Mouse (Mus musculus) lung, embryonic 14.5 days (tissue): Measurements from ENCODE around the gene Nanog. TPM values are rescaled to one million over a fixed set of nuclear protein-coding genes. Genes with fewer than 3 reads are reported as not detected.
A peak's percentile ranks its signal among the peaks of the same experiment; 100 is the strongest.
"Not testable (repeated sequence)": the region's sequence is repeated elsewhere in the genome, so short reads cannot be mapped to it uniquely, and the experiment has no call there.

Experiments
- ATAC-seq: fragments of 200-750 bp; cut with Nextera tagmentation; 2 replicates; pipeline ENCODE4 v1.8.0; 2017; ENCODE audit warnings: mild to moderate bottlenecking, moderate TSS enrichment, moderate library complexity; ENCODE audit not compliant: insufficient read depth
- DNase-seq: peaks from one replicate; pipeline ENCODE4 v3.0.0-alpha.2; 2015
- H3K27ac ChIP-seq: fragments of 300-500 bp; sonication (generic); 2 replicates; pipeline ENCODE4 v1.5.1; 2014; ENCODE audit warnings: low read depth, mild to moderate bottlenecking, moderate library complexity
- H3K27me3 ChIP-seq: fragments of 300-500 bp; sonication (generic); 2 replicates; pipeline ENCODE4 v1.6.1; 2014; ENCODE audit warnings: low read length, control low read depth; ENCODE audit not compliant: insufficient read depth
- H3K36me3 ChIP-seq: fragments of 300-500 bp; sonication (generic); 2 replicates; pipeline ENCODE4 v1.6.1; 2014; ENCODE audit warnings: control low read depth; ENCODE audit not compliant: insufficient read depth
- H3K4me1 ChIP-seq: fragments of 300-500 bp; sonication (generic); 2 replicates; pipeline ENCODE4 v1.6.1; 2014; ENCODE audit warnings: antibody characterized with exemption, control low read depth; ENCODE audit not compliant: insufficient read depth
- H3K4me2 ChIP-seq: fragments of 300-500 bp; sonication (generic); 2 replicates; pipeline ENCODE4 v1.6.1; 2014; ENCODE audit warnings: mild to moderate bottlenecking
- H3K4me3 ChIP-seq: fragments of 300-500 bp; sonication (generic); 2 replicates; pipeline ENCODE4 v1.5.1; 2014; ENCODE audit warnings: low read depth, low read length
- H3K9ac ChIP-seq: fragments of 300-500 bp; sonication (generic); 2 replicates; pipeline ENCODE4 v1.6.1; 2014
- H3K9me3 ChIP-seq: fragments of 300-500 bp; sonication (generic); 2 replicates; pipeline ENCODE4 v1.6.1; 2016; ENCODE audit warnings: low read depth, low read length, control low read depth
- CTCF ChIP-seq: IDR thresholded peaks from 2 replicates; pipeline ENCODE4 v1.5.1; 2016; ENCODE audit warnings: antibody characterized with exemption, low read depth
- WGBS: fragments of 180-500 bp; shearing (Covaris S2); extraction: QIAGEN DNeasy Blood & Tissue Kit; methylation state at CpG from one replicate; pipeline ENCODE4 v1.1.7; 2014; 5-methylcytosine and 5-hydroxymethylcytosine counted together
- polyA plus RNA-seq: library from polyadenylated mRNA; unstranded; fragments of >200 nt; fragmentation: Nextera tagmentation; extraction: Ambion mirVana; gene quantifications from 2 replicates; pipeline ENCODE4 v1.2.1, GENCODE M21; 2014

Nanog gene
- polyA plus RNA-seq, 1 experiment from 2014 or later: 0.43 TPM

DNA sequence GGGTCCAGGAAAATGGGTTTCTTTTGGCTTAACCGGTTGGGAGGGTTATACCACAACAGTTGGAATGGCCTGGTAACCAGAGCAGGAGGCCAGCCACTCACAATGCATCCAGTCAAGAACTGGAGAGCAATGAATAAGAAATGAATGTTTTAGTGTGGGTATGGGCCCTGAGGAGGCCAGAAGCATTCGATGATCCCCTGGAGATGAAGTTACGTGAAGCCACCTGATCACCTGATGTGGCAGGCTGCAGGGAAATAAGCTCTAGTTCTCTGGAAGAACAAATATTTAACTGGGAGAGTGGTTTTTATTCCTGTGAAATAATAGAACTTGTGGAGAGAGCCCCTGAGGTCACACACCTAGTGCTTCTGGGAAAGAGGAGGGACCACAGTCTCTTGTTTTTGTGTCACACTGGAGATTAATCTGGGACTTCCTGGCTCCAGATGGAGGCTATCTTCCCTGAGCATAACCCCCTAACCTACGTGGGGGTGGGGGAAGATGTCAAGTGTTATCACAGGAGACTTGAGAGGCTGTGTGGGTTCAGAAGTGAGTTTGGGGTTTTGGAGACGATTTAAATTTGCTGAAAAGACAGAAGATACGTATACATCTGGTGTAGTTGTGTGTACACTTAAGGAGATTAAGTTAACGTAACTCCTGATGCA is 7.5 kb downstream of the Nanog start:
- Histone ChIP-seq H3K4me2 (no peak overlapping the region), H3K4me3 (no peak overlapping the region), H3K9me3 (no peaks in the 10 kb centered on the region), H3K27ac (no peak overlapping the region), H3K9ac (no peak overlapping the region), H3K27me3 (no peaks in the 10 kb centered on the region), H3K4me1 (no peaks in the 10 kb centered on the region), H3K36me3 (no peaks in the 10 kb centered on the region)
- ATAC-seq: no peak
- DNase-seq: no peak
- 41% methylated on average over 7 of the region's 7 CpGs for WGBS
- TF ChIP-seq CTCF: no peak

DNA sequence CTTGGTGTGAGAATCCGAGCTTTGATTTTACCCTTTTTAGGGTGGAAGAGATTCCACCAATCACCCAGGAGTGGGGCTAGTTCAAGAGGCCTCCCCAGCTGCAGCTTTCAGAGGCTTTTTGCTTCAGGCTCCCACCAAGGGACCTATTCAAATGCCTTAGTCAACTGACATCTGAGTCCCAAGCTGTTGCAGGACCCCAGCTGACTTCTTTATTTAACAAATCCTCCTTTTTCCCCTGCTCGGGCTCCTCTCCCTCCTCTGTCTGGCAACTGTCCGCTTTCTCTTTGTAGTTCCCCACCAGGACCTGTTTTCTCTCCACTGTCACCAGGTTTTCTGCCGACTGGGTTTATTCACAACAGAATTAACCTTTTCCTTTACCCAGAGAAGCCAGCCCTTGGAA is 8.6 kb downstream of the Nanog start:
- H3K9ac ChIP-seq: no peak overlapping the region
- TF ChIP-seq CTCF: no peak
- DNase-seq (no peak), ATAC-seq (no peak)
- H3K4me1 ChIP-seq: no peaks in the 10 kb centered on the region
- no peaks in the 10 kb centered on the region for H3K36me3 ChIP-seq
- no peaks in the 10 kb centered on the region for H3K9me3 ChIP-seq
- no peak overlapping the region for H3K4me3 ChIP-seq
- WGBS: 5% methylated on average over 4 of the region's 4 CpGs
- no peak overlapping the region for H3K27ac ChIP-seq
- H3K27me3 ChIP-seq: no peaks in the 10 kb centered on the region
- no peak overlapping the region for H3K4me2 ChIP-seq

DNA sequence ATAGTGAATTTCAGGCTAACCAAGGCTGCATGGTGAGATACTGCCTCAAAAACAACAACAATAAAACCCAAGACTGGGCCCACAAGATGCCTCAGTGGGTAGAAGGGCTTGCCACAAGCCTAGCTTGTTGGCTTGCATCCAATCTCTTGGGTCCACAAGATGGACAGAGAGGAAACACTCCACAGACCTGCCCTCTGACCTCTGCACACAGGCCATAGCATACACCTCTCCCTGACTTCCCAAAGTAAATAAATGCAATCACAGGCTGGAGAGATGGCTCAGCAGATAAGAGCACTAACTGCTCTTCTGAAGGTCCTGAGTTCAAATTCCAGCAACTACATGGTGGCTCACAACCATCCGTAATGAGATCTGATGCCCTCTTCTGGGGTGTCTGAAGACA is 10.9 kb downstream of the Nanog start:
- 63% methylated on average over 1 of the region's 1 CpGs for WGBS

DNA sequence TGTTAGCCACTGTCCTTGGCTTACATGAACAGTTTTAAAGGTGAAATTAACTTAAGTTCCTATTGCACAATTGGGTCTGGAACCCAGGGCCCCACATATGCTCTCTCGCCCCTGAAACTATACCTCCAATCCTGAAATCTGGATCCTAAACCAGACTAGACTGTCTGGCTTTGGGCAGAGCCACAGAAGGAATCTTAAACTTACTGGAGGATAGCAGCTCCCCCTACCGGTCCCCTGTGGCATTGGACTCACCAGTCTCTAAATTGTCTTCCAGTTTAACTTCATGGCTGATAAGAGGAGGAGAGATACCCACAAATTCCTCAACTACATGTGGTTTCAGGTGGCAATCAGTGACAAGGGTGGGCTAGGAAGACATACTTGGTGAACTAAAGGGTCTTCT is 12.7 kb downstream of the Nanog start:
- peak; percentile 76 for TF ChIP-seq CTCF
- no peak overlapping the region for H3K4me2 ChIP-seq
- DNase-seq: peak; percentile 83
- no peak overlapping the region for H3K4me3 ChIP-seq
- peak; percentile 66 for ATAC-seq
- H3K27ac ChIP-seq: no peak overlapping the region
- H3K27me3 ChIP-seq: no peaks in the 10 kb centered on the region
- no peak overlapping the region for H3K9ac ChIP-seq
- WGBS: 29% methylated on average over 2 of the region's 2 CpGs
- no peaks in the 10 kb centered on the region for H3K4me1 ChIP-seq
- H3K9me3 ChIP-seq: no peaks in the 10 kb centered on the region
- H3K36me3 ChIP-seq: no peaks in the 10 kb centered on the region

More for the DNA sequence above, 10.9 kb downstream of the Nanog start:
- not testable (repeated sequence) for H3K4me3 ChIP-seq, H3K27ac ChIP-seq, H3K27me3 ChIP-seq, ATAC-seq, H3K4me2 ChIP-seq, DNase-seq, H3K4me1 ChIP-seq, H3K9me3 ChIP-seq, H3K36me3 ChIP-seq, H3K9ac ChIP-seq

DNA sequence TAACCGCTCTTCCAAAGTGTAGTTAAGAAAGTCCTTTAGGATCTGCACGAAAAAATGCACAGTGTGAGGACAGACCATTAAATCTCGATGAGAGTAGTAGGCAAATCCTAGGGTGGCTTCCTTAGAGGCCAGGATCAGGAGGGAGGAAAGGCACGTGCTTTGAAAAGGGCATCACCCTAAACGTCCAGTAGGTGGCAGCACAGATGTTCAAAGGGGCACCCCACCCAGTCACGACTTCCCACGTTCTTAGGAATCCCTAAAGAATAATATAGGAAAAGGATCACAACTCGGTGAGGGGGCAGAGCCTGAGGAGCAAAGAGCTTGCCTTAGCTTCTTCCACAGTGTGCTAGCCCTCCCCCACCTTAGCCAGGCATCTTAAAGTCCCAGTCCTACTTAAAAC is 32.7 kb downstream of the Nanog start:
- Histone ChIP-seq H3K4me3 (no peak overlapping the region), H3K36me3 (no peaks in the 10 kb centered on the region), H3K4me1 (no peaks in the 10 kb centered on the region), H3K9me3 (no peaks in the 10 kb centered on the region), H3K4me2 (peak overlapping the region; percentile 43; the same call in 1 of the 2 replicates), H3K27me3 (peaks cover 3% of the 10 kb centered on the region; the same call in 1 of the 2 replicates), H3K9ac (no peak overlapping the region), H3K27ac (no peak overlapping the region)
- TF ChIP-seq CTCF: peak; percentile 88
- DNase-seq: peak; percentile 89
- peak; percentile 61 for ATAC-seq
- WGBS: 13% methylated on average over 8 of the region's 8 CpGs

DNA sequence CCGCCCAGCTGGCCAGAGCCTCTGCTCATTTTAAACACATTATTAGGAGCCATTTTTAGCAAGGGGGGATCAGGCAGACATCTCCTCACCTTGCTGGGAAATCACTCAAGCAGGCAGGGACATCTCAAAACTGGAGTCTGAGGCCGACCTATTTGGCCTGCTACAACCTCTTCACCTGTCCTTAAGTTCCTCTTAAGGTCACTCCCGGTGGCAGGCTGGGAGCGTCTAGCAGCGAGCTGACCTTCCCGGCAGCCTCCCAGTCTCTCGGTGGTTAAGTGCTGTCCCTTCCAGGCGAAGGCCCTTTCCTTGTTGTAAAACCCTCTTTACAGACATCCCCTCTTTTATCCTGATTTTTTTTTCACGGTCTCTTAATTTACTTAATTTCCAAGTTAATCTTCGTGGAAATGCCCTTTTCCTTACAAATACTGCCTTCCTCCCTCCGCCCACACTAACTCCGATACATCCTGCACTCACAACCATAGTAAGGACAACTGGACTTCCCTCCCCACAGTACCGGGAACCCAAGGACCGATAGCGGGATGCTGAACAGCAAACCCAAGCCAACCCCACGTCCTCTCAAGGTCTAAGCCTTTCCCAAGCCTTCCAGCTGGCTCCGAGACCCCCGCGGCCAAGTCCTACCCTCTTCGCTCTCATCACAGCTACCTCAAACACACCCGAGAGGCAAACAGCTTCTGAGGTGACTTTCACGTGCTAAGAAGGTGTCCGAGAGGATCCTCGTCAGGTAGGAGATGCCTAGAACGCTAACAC is 34.4 kb downstream of the Nanog start:
- Histone ChIP-seq H3K27me3 (peaks cover 3% of the 10 kb centered on the region; the same call in 1 of the 2 replicates), H3K9me3 (no peaks in the 10 kb centered on the region), H3K36me3 (no peaks in the 10 kb centered on the region), H3K4me3 (peak overlapping the region; percentile 44), H3K4me1 (no peaks in the 10 kb centered on the region), H3K27ac (no peak overlapping the region), H3K9ac (peak overlapping the region; percentile 37), H3K4me2 (peak overlapping the region; percentile 79)
- 5% methylated on average over 25 of the region's 25 CpGs for WGBS
- DNase-seq (no peak), ATAC-seq (0 out of 2 replicates have a peak, but pooled peaks have one; percentile 12)
- TF ChIP-seq CTCF: no peak

DNA sequence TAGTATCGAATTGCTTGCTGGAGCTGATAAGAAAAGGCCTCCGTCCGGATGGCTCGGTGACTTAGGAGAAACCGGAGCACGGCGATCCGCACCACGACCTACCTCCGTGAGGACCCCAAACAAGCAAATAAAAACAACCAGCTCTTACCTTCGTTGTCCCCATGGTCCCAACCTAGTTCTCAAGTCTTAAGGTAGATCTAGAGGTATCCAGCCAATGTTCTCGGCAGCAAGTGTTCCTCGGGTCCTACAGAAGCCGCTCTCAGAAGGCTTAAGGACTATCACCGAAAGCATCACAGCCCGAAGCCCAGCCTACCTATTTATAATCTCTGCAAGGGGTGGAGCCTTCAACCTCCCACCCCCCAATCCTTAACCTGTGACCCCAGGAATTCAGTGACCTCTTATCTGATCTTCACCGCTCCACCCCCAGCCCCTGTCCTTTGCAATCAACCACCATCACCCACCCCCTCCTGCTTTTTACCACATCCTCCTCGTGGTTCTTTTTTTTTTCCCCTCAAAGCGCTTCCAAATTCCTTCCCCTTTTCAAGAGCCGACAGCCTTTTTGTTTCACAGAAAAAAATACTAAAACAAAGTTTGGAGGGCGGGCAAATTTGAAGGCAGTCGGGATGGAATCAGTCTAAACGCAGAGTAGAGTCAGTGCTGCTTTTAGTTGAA is 35.1 kb downstream of the Nanog start:
- Histone ChIP-seq H3K4me3 (peak overlapping the region; percentile 44), H3K9ac (peak overlapping the region; percentile 37), H3K27ac (no peak overlapping the region), H3K27me3 (peaks cover 3% of the 10 kb centered on the region; the same call in 1 of the 2 replicates), H3K4me2 (peak overlapping the region; percentile 79), H3K4me1 (no peaks in the 10 kb centered on the region), H3K36me3 (no peaks in the 10 kb centered on the region), H3K9me3 (no peaks in the 10 kb centered on the region)
- DNase-seq (peak; percentile 74), ATAC-seq (peak; percentile 38; the same call in 1 of the 2 replicates)
- under 1% methylated on average over 23 of the region's 23 CpGs for WGBS
- no peak for TF ChIP-seq CTCF
